Mouse (Mus musculus) kidney, embryonic 14.5 days (tissue): ENCODE results near the gene Fto. TPM values are rescaled to one million over a fixed set of nuclear protein-coding genes. Genes with fewer than 3 reads are reported as not detected.

Source experiments
- ATAC-seq: fragments of 200-750 bp; cut with Nextera tagmentation; 2 replicates; pipeline ENCODE4 v1.8.0; 2017; ENCODE audit warnings: moderate number of reproducible peaks, mild to moderate bottlenecking, moderate TSS enrichment, moderate library complexity; ENCODE audit not compliant: low FRiP score, low TSS enrichment
- H3K27ac ChIP-seq: fragments of 300-500 bp; sonication (generic); 2 replicates; pipeline ENCODE4 v1.5.1; 2014; ENCODE audit warnings: low read depth, mild to moderate bottlenecking, low read length, moderate library complexity, mixed read lengths
- H3K27me3 ChIP-seq: fragments of 300-500 bp; sonication (generic); 2 replicates; pipeline ENCODE4 v1.6.1; 2014; ENCODE audit warnings: mild to moderate bottlenecking, low read length; ENCODE audit not compliant: control insufficient read depth, insufficient read depth
- H3K36me3 ChIP-seq: fragments of 300-500 bp; sonication (generic); 2 replicates; pipeline ENCODE4 v1.6.1; 2014; ENCODE audit warnings: low read length, mixed read lengths; ENCODE audit not compliant: control insufficient read depth, insufficient read depth
- H3K4me1 ChIP-seq: fragments of 300-500 bp; sonication (generic); 2 replicates; pipeline ENCODE4 v1.6.1; 2014; ENCODE audit warnings: low read length, mixed read lengths; ENCODE audit not compliant: control insufficient read depth, insufficient read depth
- H3K4me2 ChIP-seq: fragments of 300-500 bp; sonication (generic); replicated peaks from 2 replicates; pipeline ENCODE4 v1.6.1; 2014; ENCODE audit warnings: low read depth, mild to moderate bottlenecking, low read length
- H3K4me3 ChIP-seq: fragments of 300-500 bp; sonication (generic); 2 replicates; pipeline ENCODE4 v1.5.1; 2014; ENCODE audit warnings: mild to moderate bottlenecking, low read length
- H3K9ac ChIP-seq: fragments of 300-500 bp; sonication (generic); 2 replicates; pipeline ENCODE4 v1.6.1; 2014; ENCODE audit warnings: low read depth, mild to moderate bottlenecking, low read length, moderate library complexity
- H3K9me3 ChIP-seq: fragments of 300-500 bp; sonication (generic); 2 replicates; pipeline ENCODE4 v1.6.1; 2016; ENCODE audit warnings: low read length; ENCODE audit not compliant: control insufficient read depth
- WGBS: fragments of 180-500 bp; shearing (Covaris S2); extraction: QIAGEN DNeasy Blood & Tissue Kit; methylation state at CpG from one replicate; pipeline ENCODE4 v1.1.7; 2014; 5-methylcytosine and 5-hydroxymethylcytosine counted together
- polyA plus RNA-seq: library from polyadenylated mRNA; unstranded; fragments of >200 nt; fragmentation: Nextera tagmentation; extraction: Ambion mirVana; gene quantifications from 2 replicates; pipeline ENCODE4 v1.2.1, GENCODE M21; 2014

Fto gene
- polyA plus RNA-seq, 1 experiment from 2014 or later, result 94.3 TPM

- Histone ChIP-seq H3K27me3 (no peaks in the 10 kb centered on the region), H3K4me3 (no peak overlapping the region), H3K27ac (no peak overlapping the region), H3K4me1 (peaks cover 4% of the 10 kb centered on the region), H3K36me3 (no peaks in the 10 kb centered on the region; the same call in 1 of the 2 replicates), H3K9me3 (no peaks in the 10 kb centered on the region), H3K4me2 (no peak overlapping the region), H3K9ac (no peak overlapping the region)
- WGBS, result 91% methylated on average over 7 of the region's 7 CpGs
- no peak for ATAC-seq
These were observed 36.5 kb downstream of the Fto start for GRCm38 (mm10) chr8:91349816-91350215.

GRCm38 (mm10) chr8:91350628-91351027 lies 37.3 kb downstream of the Fto start:
- no peaks in the 10 kb centered on the region; the same call in 1 of the 2 replicates for H3K4me1 ChIP-seq
- H3K9me3 ChIP-seq, result no peaks in the 10 kb centered on the region
- H3K27ac ChIP-seq, result no peak overlapping the region
- H3K36me3 ChIP-seq, result no peaks in the 10 kb centered on the region; the same call in 1 of the 2 replicates
- WGBS, result 55% methylated on average over 7 of the region's 7 CpGs
- H3K4me3 ChIP-seq, result no peak overlapping the region
- no peak for ATAC-seq
- H3K9ac ChIP-seq, result no peak overlapping the region
- H3K4me2 ChIP-seq, result no peak overlapping the region
- no peaks in the 10 kb centered on the region for H3K27me3 ChIP-seq

DNA sequence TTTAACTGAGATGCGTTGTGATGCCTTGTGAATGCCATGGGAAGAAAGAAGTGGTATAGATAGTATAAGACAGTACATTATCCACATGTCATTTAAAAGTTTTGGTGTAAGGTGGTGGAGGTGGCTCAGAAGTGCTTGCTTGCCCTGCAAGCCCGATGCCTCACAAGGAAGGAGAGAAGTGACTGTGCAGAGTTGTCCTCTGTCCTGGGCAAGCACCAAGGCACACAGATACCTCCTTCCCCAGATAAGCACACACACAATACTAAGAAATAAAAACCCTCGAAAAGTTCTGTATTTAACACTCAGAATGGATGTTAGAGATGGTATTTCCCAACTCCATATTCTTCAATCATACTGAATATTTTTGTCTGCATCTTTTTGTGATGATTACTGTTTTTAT lies 39.3 kb downstream of the Fto start:
- 95% methylated on average over 3 of the region's 3 CpGs for WGBS
- no peak overlapping the region for H3K4me2 ChIP-seq
- no peak for ATAC-seq
- H3K4me1 ChIP-seq, result no peaks in the 10 kb centered on the region; the same call in 1 of the 2 replicates
- H3K27ac ChIP-seq, result no peak overlapping the region
- no peaks in the 10 kb centered on the region; the same call in 1 of the 2 replicates for H3K36me3 ChIP-seq
- H3K27me3 ChIP-seq, result no peaks in the 10 kb centered on the region
- no peak overlapping the region for H3K9ac ChIP-seq
- no peaks in the 10 kb centered on the region for H3K9me3 ChIP-seq
- H3K4me3 ChIP-seq, result no peak overlapping the region

DNA sequence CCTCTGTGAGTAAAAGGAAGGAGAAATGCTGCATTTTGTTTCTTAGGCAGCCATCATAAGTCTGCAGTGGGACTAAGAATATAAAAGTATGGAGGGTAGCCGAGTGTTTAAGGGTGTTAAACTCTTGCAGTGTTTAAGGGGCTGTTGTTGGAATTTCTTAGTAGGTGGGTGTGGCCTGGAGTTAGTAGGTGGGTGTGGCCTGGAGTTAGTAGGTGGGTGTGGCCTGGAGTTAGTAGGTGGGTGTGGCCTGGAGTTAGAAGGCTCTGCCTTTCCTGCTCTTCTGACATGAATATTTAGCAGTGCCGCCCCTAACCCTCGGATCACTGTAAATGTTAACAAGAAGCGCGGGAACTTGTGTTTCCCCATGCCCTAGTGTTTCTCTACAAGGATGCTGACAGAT lies 39.7 kb downstream of the Fto start:
- no peaks in the 10 kb centered on the region; the same call in 1 of the 2 replicates for H3K4me1 ChIP-seq
- H3K27ac ChIP-seq, result no peak overlapping the region
- no peaks in the 10 kb centered on the region for H3K9me3 ChIP-seq
- WGBS, result 85% methylated on average over 5 of the region's 5 CpGs
- ATAC-seq, result peak; percentile 32; the same call in 1 of the 2 replicates
- no peak overlapping the region for H3K4me2 ChIP-seq
- H3K27me3 ChIP-seq, result no peaks in the 10 kb centered on the region
- H3K9ac ChIP-seq, result no peak overlapping the region
- no peaks in the 10 kb centered on the region; the same call in 1 of the 2 replicates for H3K36me3 ChIP-seq
- no peak overlapping the region for H3K4me3 ChIP-seq

DNA sequence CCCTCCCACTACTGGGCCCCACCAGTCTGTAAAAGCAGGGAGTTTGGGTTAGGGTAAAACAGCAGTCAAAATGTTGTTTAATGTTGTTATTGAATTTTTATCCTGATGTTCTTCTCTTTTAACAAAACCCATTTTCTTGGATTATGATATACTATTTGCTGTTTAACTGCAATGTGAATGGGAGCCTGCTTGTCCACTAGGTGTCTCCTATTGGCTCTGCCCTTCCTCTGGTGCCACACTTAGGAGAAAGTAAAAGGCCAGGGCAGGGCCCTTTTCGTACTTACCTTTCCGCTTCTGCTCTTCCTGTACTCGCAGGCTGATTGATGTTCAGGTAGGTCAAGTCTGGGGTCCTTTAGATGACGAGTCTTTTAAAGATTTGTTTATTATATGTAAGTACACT lies 40.6 kb downstream of the Fto start:
- Histone ChIP-seq H3K27ac (no peak overlapping the region), H3K4me1 (no peaks in the 10 kb centered on the region), H3K4me2 (no peak overlapping the region), H3K9ac (no peak overlapping the region), H3K4me3 (no peak overlapping the region), H3K9me3 (no peaks in the 10 kb centered on the region), H3K27me3 (no peaks in the 10 kb centered on the region), H3K36me3 (no peaks in the 10 kb centered on the region; the same call in 1 of the 2 replicates)
- ATAC-seq, result no peak
- 92% methylated on average over 4 of the region's 4 CpGs for WGBS

DNA sequence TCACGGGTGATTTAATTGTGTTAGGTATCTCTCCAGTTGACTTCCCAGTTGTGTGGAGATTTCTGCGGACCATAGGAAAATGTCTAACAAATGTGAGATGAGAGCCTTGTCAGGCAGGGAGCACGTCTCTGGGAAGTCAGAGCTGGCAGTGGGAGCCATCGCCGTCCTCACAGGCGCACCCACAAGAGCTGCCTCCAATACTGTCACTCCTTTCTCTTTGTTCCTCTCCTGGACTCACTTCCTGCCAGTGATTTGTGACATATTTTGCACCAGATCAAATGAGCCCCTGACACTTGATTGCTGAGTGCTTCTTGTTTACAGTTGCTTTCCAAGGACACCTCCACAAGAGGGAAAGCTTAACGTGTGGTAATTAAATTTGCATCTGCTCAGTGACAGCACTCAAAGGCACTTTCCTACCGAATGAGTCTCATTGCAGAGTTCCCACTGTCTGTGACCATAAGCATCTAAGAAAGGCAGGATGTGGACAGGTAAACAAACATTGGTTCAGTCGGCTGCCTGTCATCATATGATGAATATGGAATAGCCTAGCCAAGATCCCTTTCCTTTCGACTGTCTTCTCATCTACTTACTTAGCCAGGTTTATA lies 42.1 kb downstream of the Fto start:
- Histone ChIP-seq H3K36me3 (no peaks in the 10 kb centered on the region), H3K4me2 (no peak overlapping the region), H3K4me1 (0 out of 2 replicates have a peak, but pooled peaks cover under 1% of the 10 kb centered on the region), H3K27ac (no peak overlapping the region), H3K9me3 (no peaks in the 10 kb centered on the region), H3K27me3 (no peaks in the 10 kb centered on the region), H3K9ac (no peak overlapping the region), H3K4me3 (no peak overlapping the region)
- ATAC-seq, result no peak
- WGBS, result 37% methylated on average over 10 of the region's 10 CpGs

GRCm38 (mm10) chr8:91355956-91356699 lies 42.8 kb downstream of the Fto start:
- H3K27ac ChIP-seq, result no peak overlapping the region
- H3K9ac ChIP-seq, result no peak overlapping the region
- ATAC-seq, result no peak
- H3K36me3 ChIP-seq, result no peaks in the 10 kb centered on the region
- WGBS, result 88% methylated on average over 11 of the region's 11 CpGs
- no peaks in the 10 kb centered on the region for H3K27me3 ChIP-seq
- no peak overlapping the region for H3K4me2 ChIP-seq
- H3K9me3 ChIP-seq, result no peaks in the 10 kb centered on the region
- 0 out of 2 replicates have a peak, but pooled peaks cover 4% of the 10 kb centered on the region for H3K4me1 ChIP-seq
- no peak overlapping the region for H3K4me3 ChIP-seq

GRCm38 (mm10) chr8:91357493-91358014 lies 44.2 kb downstream of the Fto start:
- 90% methylated on average over 4 of the region's 4 CpGs for WGBS
- ATAC-seq, result no peak
- no peaks in the 10 kb centered on the region for H3K27me3 ChIP-seq

DNA sequence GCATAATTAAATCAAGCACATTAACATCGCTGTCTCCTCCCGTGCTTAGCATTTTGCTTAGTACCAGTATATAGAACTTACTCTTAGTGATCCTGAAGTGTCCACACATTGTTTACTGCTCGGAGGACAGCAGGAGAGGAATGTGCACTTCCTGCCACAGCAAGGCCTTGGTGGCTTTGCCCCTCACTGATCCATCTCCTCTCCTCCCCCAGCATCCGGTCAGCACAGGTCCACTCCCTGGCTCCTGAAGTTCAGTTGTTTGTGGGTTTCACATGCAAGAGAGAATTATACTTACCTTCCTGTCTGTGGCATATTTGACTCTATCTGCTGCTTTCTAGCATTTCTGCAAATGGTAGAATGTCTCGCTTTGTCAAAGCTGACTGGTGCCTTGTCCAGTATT lies 44.7 kb downstream of the Fto start:
- ATAC-seq, result no peak
- 78% methylated on average over 5 of the region's 5 CpGs for WGBS
- H3K27ac ChIP-seq, result no peak overlapping the region

More at GRCm38 (mm10) chr8:91357493-91358014, 44.2 kb downstream of the Fto start:
- Histone ChIP-seq H3K9me3 (no peaks in the 10 kb centered on the region), H3K36me3 (no peaks in the 10 kb centered on the region), H3K27ac (no peak overlapping the region), H3K9ac (no peak overlapping the region), H3K4me2 (no peak overlapping the region), H3K4me1 (0 out of 2 replicates have a peak, but pooled peaks cover 4% of the 10 kb centered on the region), H3K4me3 (no peak overlapping the region)

More for the DNA sequence above, 44.7 kb downstream of the Fto start:
- Histone ChIP-seq H3K9me3 (no peaks in the 10 kb centered on the region), H3K27me3 (no peaks in the 10 kb centered on the region), H3K4me3 (no peak overlapping the region), H3K4me2 (no peak overlapping the region), H3K36me3 (no peaks in the 10 kb centered on the region), H3K4me1 (0 out of 2 replicates have a peak, but pooled peaks cover 4% of the 10 kb centered on the region), H3K9ac (no peak overlapping the region)
